Mouse (Mus musculus): ENCODE measurements around the gene Cltc. TPM values are rescaled to one million over a fixed set of nuclear protein-coding genes. Genes with fewer than 3 reads are reported as not detected.
"Not testable (repeated sequence)": the region's sequence is repeated elsewhere in the genome, so short reads cannot be mapped to it uniquely, and the experiment has no call there.

Gene Cltc
- polyA plus RNA-seq, 1 experiment from 2014 or later = 124 TPM

- 0 out of 2 replicates have a peak, but pooled peaks have one; percentile 40 for ATAC-seq
- Histone ChIP-seq H3K4me3 (ENCODE audit: low read length) (no peak overlapping the region), H3K36me3 (ENCODE audit: control insufficient read depth, insufficient read depth, low read length) (no peaks in the 10 kb centered on the region), H3K4me2 (ENCODE audit: low read depth, low read length) (no peak overlapping the region), H3K9me3 (ENCODE audit: control insufficient read depth, low read length) (no peaks in the 10 kb centered on the region), H3K9ac (ENCODE audit: low read depth, low read length) (no peak overlapping the region), H3K27ac (ENCODE audit: low read length) (no peak overlapping the region), H3K4me1 (ENCODE audit: control insufficient read depth, insufficient read depth, low read length) (peaks cover 29% of the 10 kb centered on the region), H3K27me3 (replicated peaks; ENCODE audit: control insufficient read depth, insufficient read depth, low read length) (no peaks in the 10 kb centered on the region)
- 37% methylated on average over 2 of the region's 2 CpGs for WGBS
These were observed 14.8 kb downstream of the Cltc start for GRCm38 (mm10) chr11:86742605-86743004.

GRCm38 (mm10) chr11:86741505-86741904 lies 15.9 kb downstream of the Cltc start:
- no peaks in the 10 kb centered on the region for H3K36me3 ChIP-seq (ENCODE audit: control insufficient read depth, insufficient read depth, low read length)
- H3K4me2 ChIP-seq (ENCODE audit: low read depth, low read length) = no peak overlapping the region
- H3K9ac ChIP-seq (ENCODE audit: low read depth, low read length) = no peak overlapping the region
- no peak overlapping the region for H3K4me3 ChIP-seq (ENCODE audit: low read length)
- peaks cover 25% of the 10 kb centered on the region for H3K4me1 ChIP-seq (ENCODE audit: control insufficient read depth, insufficient read depth, low read length)
- no peak for ATAC-seq
- H3K27ac ChIP-seq (ENCODE audit: low read length) = no peak overlapping the region
- 91% methylated on average over 5 of the region's 5 CpGs for WGBS
- no peaks in the 10 kb centered on the region for H3K27me3 ChIP-seq (replicated peaks; ENCODE audit: control insufficient read depth, insufficient read depth, low read length)
- no peaks in the 10 kb centered on the region for H3K9me3 ChIP-seq (ENCODE audit: control insufficient read depth, low read length)

GRCm38 (mm10) chr11:86739470-86739869 lies 17.9 kb downstream of the Cltc start:
- H3K36me3 ChIP-seq (ENCODE audit: control insufficient read depth, insufficient read depth, low read length) = no peaks in the 10 kb centered on the region
- H3K27ac ChIP-seq (ENCODE audit: low read length) = peak overlapping the region; percentile 36; the same call in 1 of the 2 replicates
- peak; percentile 58; the same call in 1 of the 2 replicates for ATAC-seq
- H3K4me1 ChIP-seq (ENCODE audit: control insufficient read depth, insufficient read depth, low read length) = peaks cover 11% of the 10 kb centered on the region
- no peaks in the 10 kb centered on the region for H3K27me3 ChIP-seq (replicated peaks; ENCODE audit: control insufficient read depth, insufficient read depth, low read length)
- H3K4me2 ChIP-seq (ENCODE audit: low read depth, low read length) = no peak overlapping the region
- 67% methylated on average over 2 of the region's 2 CpGs for WGBS
- H3K4me3 ChIP-seq (ENCODE audit: low read length) = no peak overlapping the region
- no peaks in the 10 kb centered on the region for H3K9me3 ChIP-seq (ENCODE audit: control insufficient read depth, low read length)
- no peak overlapping the region for H3K9ac ChIP-seq (ENCODE audit: low read depth, low read length)

DNA sequence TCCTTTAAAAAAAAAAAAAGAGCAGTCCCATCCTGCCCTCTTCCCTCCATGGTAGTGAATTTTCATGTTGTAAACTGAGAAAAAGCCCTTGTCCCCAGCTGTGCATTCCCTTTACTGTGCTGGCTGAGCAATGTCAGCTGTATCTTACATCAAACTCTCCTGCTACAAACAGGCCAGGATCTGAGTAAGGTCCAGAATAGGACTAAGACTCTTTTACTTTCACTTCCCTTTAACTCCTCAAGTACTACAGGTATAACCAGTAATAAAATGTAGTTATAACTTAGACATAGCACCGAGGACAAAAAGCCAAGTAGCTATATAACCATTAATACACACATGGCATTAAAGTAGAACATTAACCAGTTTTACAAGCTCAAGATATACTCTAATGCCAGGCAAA lies 18.4 kb downstream of the Cltc start:
- H3K4me3 ChIP-seq (ENCODE audit: low read length) = no peak overlapping the region
- peaks cover 12% of the 10 kb centered on the region for H3K4me1 ChIP-seq (ENCODE audit: control insufficient read depth, insufficient read depth, low read length)
- H3K36me3 ChIP-seq (ENCODE audit: control insufficient read depth, insufficient read depth, low read length) = no peaks in the 10 kb centered on the region
- 68% methylated on average over 1 of the region's 1 CpGs for WGBS
- no peaks in the 10 kb centered on the region for H3K27me3 ChIP-seq (replicated peaks; ENCODE audit: control insufficient read depth, insufficient read depth, low read length)
- H3K4me2 ChIP-seq (ENCODE audit: low read depth, low read length) = no peak overlapping the region
- no peak overlapping the region for H3K9ac ChIP-seq (ENCODE audit: low read depth, low read length)
- peak; percentile 86 for ATAC-seq
- no peaks in the 10 kb centered on the region for H3K9me3 ChIP-seq (ENCODE audit: control insufficient read depth, low read length)
- H3K27ac ChIP-seq (ENCODE audit: low read length) = no peak overlapping the region

DNA sequence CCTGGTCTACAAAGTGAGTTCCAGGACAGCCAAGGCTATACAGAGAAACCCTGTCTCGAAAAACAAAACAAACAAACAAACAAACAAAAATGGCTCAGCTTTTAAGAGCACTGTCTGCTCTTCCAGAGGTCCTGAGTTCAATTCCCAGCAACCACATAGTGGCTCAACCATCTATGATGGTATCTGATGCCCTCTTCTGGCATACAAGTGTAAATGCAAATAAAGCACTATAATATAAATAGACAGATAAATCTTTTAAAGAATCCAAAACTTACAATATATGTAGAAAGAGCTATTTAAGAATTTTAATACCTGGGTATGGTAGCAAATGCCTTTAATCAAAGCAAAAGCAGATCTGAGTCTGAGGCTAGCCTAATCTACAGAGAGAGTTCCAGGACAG lies 19.1 kb downstream of the Cltc start:
- not testable (repeated sequence) for H3K27me3 ChIP-seq (replicated peaks; ENCODE audit: control insufficient read depth, insufficient read depth, low read length); H3K4me3 ChIP-seq (ENCODE audit: low read length); H3K36me3 ChIP-seq (ENCODE audit: control insufficient read depth, insufficient read depth, low read length); H3K27ac ChIP-seq (ENCODE audit: low read length); H3K9me3 ChIP-seq (ENCODE audit: control insufficient read depth, low read length); H3K9ac ChIP-seq (ENCODE audit: low read depth, low read length); H3K4me2 ChIP-seq (ENCODE audit: low read depth, low read length); ATAC-seq
- peaks cover 12% of the 10 kb centered on the region for H3K4me1 ChIP-seq (ENCODE audit: control insufficient read depth, insufficient read depth, low read length)
- 96% methylated on average over 1 of the region's 1 CpGs for WGBS

GRCm38 (mm10) chr11:86737301-86738000 lies 19.9 kb downstream of the Cltc start:
- Histone ChIP-seq H3K4me1 (ENCODE audit: control insufficient read depth, insufficient read depth, low read length) (peaks cover 9% of the 10 kb centered on the region), H3K4me3 (ENCODE audit: low read length) (no peak overlapping the region), H3K9ac (ENCODE audit: low read depth, low read length) (no peak overlapping the region), H3K9me3 (ENCODE audit: control insufficient read depth, low read length) (no peaks in the 10 kb centered on the region), H3K36me3 (ENCODE audit: control insufficient read depth, insufficient read depth, low read length) (no peaks in the 10 kb centered on the region), H3K27ac (ENCODE audit: low read length) (no peak overlapping the region), H3K4me2 (ENCODE audit: low read depth, low read length) (no peak overlapping the region), H3K27me3 (replicated peaks; ENCODE audit: control insufficient read depth, insufficient read depth, low read length) (no peaks in the 10 kb centered on the region)
- peak; percentile 83 for ATAC-seq
- 55% methylated on average over 8 of the region's 8 CpGs for WGBS

DNA sequence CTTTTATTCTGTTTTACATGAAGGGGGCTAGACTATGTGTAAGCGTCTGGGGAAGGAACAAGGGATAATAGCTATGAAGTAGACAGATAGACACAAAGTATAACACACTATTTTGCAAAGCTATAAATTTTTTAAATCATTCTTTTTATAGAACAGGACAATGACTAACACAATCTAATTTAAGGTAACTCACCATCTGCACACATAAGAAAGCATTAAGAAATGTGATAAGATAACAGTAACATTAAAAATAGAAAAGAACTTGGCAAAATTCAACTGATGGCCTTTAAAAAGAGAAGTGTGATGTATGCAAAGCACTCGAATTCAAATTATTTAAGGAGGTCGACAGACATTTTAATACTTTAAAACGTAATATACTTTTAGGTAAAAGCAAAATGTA lies 22.4 kb downstream of the Cltc start:
- no peak for ATAC-seq
- 90% methylated on average over 4 of the region's 4 CpGs for WGBS

DNA sequence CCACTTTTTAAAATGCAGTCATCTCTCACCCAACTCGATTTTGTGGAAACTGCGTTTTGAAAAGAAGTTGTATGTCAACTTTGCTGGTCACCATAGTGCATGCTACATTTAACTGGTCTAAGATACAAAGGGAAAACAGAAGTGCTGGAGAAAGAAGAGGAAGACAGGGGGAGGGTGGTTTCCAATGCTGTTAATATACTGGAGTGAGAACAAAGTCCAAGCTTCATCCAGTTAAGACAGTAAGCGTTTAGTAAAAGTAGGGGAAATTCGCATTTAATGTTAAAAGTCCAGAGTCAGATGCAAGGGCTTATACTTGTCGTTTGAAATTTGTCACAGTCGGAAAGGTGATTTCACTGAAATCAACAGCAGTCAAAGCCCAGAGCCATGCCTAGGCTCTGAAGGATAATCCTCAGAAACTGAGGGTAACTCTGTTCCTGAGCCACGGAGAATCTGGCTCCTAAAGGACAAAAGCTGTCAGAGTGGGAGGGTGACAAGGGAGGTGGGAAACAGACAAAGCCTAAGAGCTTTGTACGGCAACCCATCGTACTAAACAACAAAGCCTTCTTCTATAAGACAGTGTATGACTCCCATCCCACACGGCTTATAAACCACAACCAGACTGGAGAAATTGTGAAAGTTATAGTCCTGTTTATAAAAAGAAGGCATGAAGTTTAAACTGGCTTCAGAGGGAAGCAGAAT lies 23.0 kb downstream of the Cltc start:
- no peak for ATAC-seq
- H3K4me3 ChIP-seq (ENCODE audit: low read length) = no peak overlapping the region
- H3K27me3 ChIP-seq (replicated peaks; ENCODE audit: control insufficient read depth, insufficient read depth, low read length) = no peaks in the 10 kb centered on the region
- peaks cover 8% of the 10 kb centered on the region for H3K36me3 ChIP-seq (ENCODE audit: control insufficient read depth, insufficient read depth, low read length)
- 74% methylated on average over 10 of the region's 10 CpGs for WGBS
- no peak overlapping the region for H3K4me2 ChIP-seq (ENCODE audit: low read depth, low read length)
- 0 out of 2 replicates have a peak overlapping the region, but pooled peaks have one; percentile 19 for H3K9ac ChIP-seq (ENCODE audit: low read depth, low read length)
- peaks cover 5% of the 10 kb centered on the region for H3K4me1 ChIP-seq (ENCODE audit: control insufficient read depth, insufficient read depth, low read length)
- H3K9me3 ChIP-seq (ENCODE audit: control insufficient read depth, low read length) = no peaks in the 10 kb centered on the region
- no peak overlapping the region for H3K27ac ChIP-seq (ENCODE audit: low read length)

More for the DNA sequence above, 22.4 kb downstream of the Cltc start:
- no peak overlapping the region for H3K4me3 ChIP-seq (ENCODE audit: low read length)
- H3K9me3 ChIP-seq (ENCODE audit: control insufficient read depth, low read length) = no peaks in the 10 kb centered on the region
- peaks cover 5% of the 10 kb centered on the region for H3K4me1 ChIP-seq (ENCODE audit: control insufficient read depth, insufficient read depth, low read length)
- H3K36me3 ChIP-seq (ENCODE audit: control insufficient read depth, insufficient read depth, low read length) = peaks cover 8% of the 10 kb centered on the region
- H3K9ac ChIP-seq (ENCODE audit: low read depth, low read length) = no peak overlapping the region
- no peak overlapping the region for H3K4me2 ChIP-seq (ENCODE audit: low read depth, low read length)
- no peak overlapping the region for H3K27ac ChIP-seq (ENCODE audit: low read length)
- no peaks in the 10 kb centered on the region for H3K27me3 ChIP-seq (replicated peaks; ENCODE audit: control insufficient read depth, insufficient read depth, low read length)

- 89% methylated on average over 2 of the region's 2 CpGs for WGBS
- no peaks in the 10 kb centered on the region for H3K27me3 ChIP-seq (replicated peaks; ENCODE audit: control insufficient read depth, insufficient read depth, low read length)
- no peak overlapping the region for H3K27ac ChIP-seq (ENCODE audit: low read length)
- ATAC-seq = no peak
- H3K36me3 ChIP-seq (ENCODE audit: control insufficient read depth, insufficient read depth, low read length) = peaks cover 11% of the 10 kb centered on the region
- no peak overlapping the region for H3K4me2 ChIP-seq (ENCODE audit: low read depth, low read length)
- no peaks in the 10 kb centered on the region for H3K9me3 ChIP-seq (ENCODE audit: control insufficient read depth, low read length)
- peaks cover 3% of the 10 kb centered on the region; the same call in 1 of the 2 replicates for H3K4me1 ChIP-seq (ENCODE audit: control insufficient read depth, insufficient read depth, low read length)
- H3K4me3 ChIP-seq (ENCODE audit: low read length) = no peak overlapping the region
- H3K9ac ChIP-seq (ENCODE audit: low read depth, low read length) = no peak overlapping the region
These were observed 25.9 kb downstream of the Cltc start for GRCm38 (mm10) chr11:86731443-86731842.
